ENCODE assay signal across 8 mouse cellular contexts in genomic region chr13:113046211-113046883, GRCm38 (mm10). TPM values are rescaled to one million over a fixed set of nuclear protein-coding genes. Genes with fewer than 3 reads are reported as not detected.
DNase-seq lines count a peak whose midpoint lies in the region; ATAC-seq and TF ChIP-seq lines count a peak whose summit lies in the region.

Gene Gpx8, minus strand, starts transcription at chr13:113046410.

- H3K4me1 ChIP-seq in embryonic facial prominence, embryonic 15.5 days: peaks cover 10% of the 10 kb centered on the region; the same call in 1 of the 2 replicates
- H3K4me1 ChIP-seq in heart, embryonic 13.5 days: peaks cover 13% of the 10 kb centered on the region
- peaks cover 6% of the 10 kb centered on the region; the same call in 1 of the 2 replicates for H3K4me1 ChIP-seq in kidney, embryonic 16.5 days (ENCODE audit: insufficient read depth, low read length)
- H3K4me1 ChIP-seq in liver, embryonic 14.5 days (replicated peaks; ENCODE audit: control insufficient read depth in 2 of 2, insufficient read depth in 2 of 2, low read length in 1 of 2): no peaks in the 10 kb centered on the region

- TF ChIP-seq EP300 in liver, embryonic 14.5 days (IDR thresholded peaks at IDR 0.05; ENCODE audit: low read depth): no peak

- TF ChIP-seq CTCF in liver, embryonic 14.5 days (IDR thresholded peaks at IDR 0.05; ENCODE audit: low read depth): peak; percentile 26

- peak within 1 kb of the TSS; percentile 93 for H3K27ac ChIP-seq in embryonic facial prominence, embryonic 15.5 days (replicated peaks)
- peak within 1 kb of the TSS; percentile 85 for H3K27ac ChIP-seq in heart, embryonic 13.5 days (replicated peaks)
- peak within 1 kb of the TSS; percentile 66 for H3K27ac ChIP-seq in kidney, embryonic 16.5 days (ENCODE audit: low read length)
- H3K27ac ChIP-seq in liver, embryonic 14.5 days: no peak within 1 kb of the TSS

- no peaks in the 10 kb centered on the region for H3K9me3 ChIP-seq in embryonic facial prominence, embryonic 15.5 days (replicated peaks)
- H3K9me3 ChIP-seq in heart, embryonic 13.5 days: no peaks in the 10 kb centered on the region
- no peaks in the 10 kb centered on the region for H3K9me3 ChIP-seq in kidney, embryonic 16.5 days (ENCODE audit: low read length)
- no peaks in the 10 kb centered on the region for H3K9me3 ChIP-seq in liver, embryonic 14.5 days (ENCODE audit: control insufficient read depth, low read length)

- peak within 1 kb of the TSS; percentile 55 for H3K9ac ChIP-seq in embryonic facial prominence, embryonic 15.5 days
- peak within 1 kb of the TSS; percentile 87 for H3K9ac ChIP-seq in heart, embryonic 13.5 days
- peak within 1 kb of the TSS; percentile 63 for H3K9ac ChIP-seq in kidney, embryonic 16.5 days (replicated peaks; ENCODE audit: low read length)
- no peak within 1 kb of the TSS for H3K9ac ChIP-seq in liver, embryonic 14.5 days (replicated peaks)

- H3K4me3 ChIP-seq in embryonic facial prominence, embryonic 15.5 days (replicated peaks): peak within 1 kb of the TSS; percentile 63
- peak within 1 kb of the TSS; percentile 76 for H3K4me3 ChIP-seq in heart, embryonic 13.5 days
- H3K4me3 ChIP-seq in kidney, embryonic 16.5 days (ENCODE audit: low read length): peak within 1 kb of the TSS; percentile 60
- peak within 1 kb of the TSS; percentile 10 to 42 for H3K4me3 ChIP-seq in liver, embryonic 14.5 days (ENCODE audit: insufficient read depth in 1 of 2, low read depth in 2 of 2, low read length in 2 of 2)

- H3K4me2 ChIP-seq in embryonic facial prominence, embryonic 15.5 days (replicated peaks): peak within 1 kb of the TSS; percentile 56
- H3K4me2 ChIP-seq in heart, embryonic 13.5 days: peak within 1 kb of the TSS; percentile 75
- peak within 1 kb of the TSS; percentile 55 for H3K4me2 ChIP-seq in kidney, embryonic 16.5 days (replicated peaks; ENCODE audit: low read depth, low read length)
- peak within 1 kb of the TSS; percentile 29 for H3K4me2 ChIP-seq in liver, embryonic 14.5 days (ENCODE audit: low read depth)

- no peaks in the 10 kb centered on the region for H3K27me3 ChIP-seq in embryonic facial prominence, embryonic 15.5 days
- H3K27me3 ChIP-seq in heart, embryonic 13.5 days (replicated peaks): no peaks in the 10 kb centered on the region
- H3K27me3 ChIP-seq in kidney, embryonic 16.5 days (ENCODE audit: insufficient read depth, low read length): no peaks in the 10 kb centered on the region
- H3K27me3 ChIP-seq in liver, embryonic 14.5 days (ENCODE audit: control insufficient read depth, insufficient read depth, low read length): no peaks in the 10 kb centered on the region; the same call in 1 of the 2 replicates

- WGBS in embryonic facial prominence, embryonic 15.5 days: 3% methylated on average over 21 of the region's 21 CpGs
- 6% methylated on average over 21 of the region's 21 CpGs for WGBS in heart, embryonic 13.5 days
- 5% methylated on average over 21 of the region's 21 CpGs for WGBS in kidney, embryonic 16.5 days
- WGBS in liver, embryonic 14.5 days (ENCODE audit: insufficient replicate concordance): 6% methylated on average over 21 of the region's 21 CpGs

- H3K36me3 ChIP-seq in embryonic facial prominence, embryonic 15.5 days: peaks cover 16% of the 10 kb centered on the region
- H3K36me3 ChIP-seq in heart, embryonic 13.5 days: peaks cover 26% of the 10 kb centered on the region
- peaks cover 9% of the 10 kb centered on the region for H3K36me3 ChIP-seq in kidney, embryonic 16.5 days (ENCODE audit: insufficient read depth, low read length)
- no peaks in the 10 kb centered on the region for H3K36me3 ChIP-seq in liver, embryonic 14.5 days (replicated peaks; ENCODE audit: control insufficient read depth, insufficient read depth, low read depth)

- ATAC-seq in embryonic facial prominence, embryonic 15.5 days (ENCODE audit: insufficient number of reproducible peaks, low FRiP score, low TSS enrichment, low read depth): peak; percentile 86
- ATAC-seq in heart, embryonic 13.5 days (ENCODE audit: extremely low read depth, insufficient number of reproducible peaks, low FRiP score, low TSS enrichment): 0 out of 2 replicates have a peak, but pooled peaks have one; percentile 49
- peak; percentile 95 for ATAC-seq in kidney, embryonic 16.5 days (ENCODE audit: low FRiP score, low TSS enrichment)
- ATAC-seq in liver, embryonic 14.5 days (ENCODE audit: insufficient read depth): no peak

- DNase-seq in urinary bladder, adult 18-20 months (ENCODE audit: low spot score in 2 of 2): peak; percentile 35 to 54
- no peak for DNase-seq in urinary bladder, postnatal 10 days (ENCODE audit: low spot score)
- DNase-seq in liver, embryonic 14.5 days (ENCODE audit: low read depth in 3 of 3, low spot score in 3 of 3): no peak
- DNase-seq in neural tube, embryonic 10.5 days (ENCODE audit: extremely low spot score, low spot score): peak; percentile 76
- DNase-seq in thymus, postnatal 0 days (ENCODE audit: low spot score): peak; percentile 67

RNA-seq across cellular contexts. Expression of gene Gpx8, which starts in this region (rescaled TPM):
- polyA plus RNA-seq in embryonic facial prominence, embryonic 15.5 days (2015; fragmentation: Nextera tagmentation; extraction: Ambion mirVana): 190 and 192 TPM in 2 replicates
- polyA plus RNA-seq in heart, embryonic 13.5 days (2015; fragmentation: Nextera tagmentation; extraction: Ambion mirVana): 134 and 143 TPM in 2 replicates
- 146 and 150 TPM in 2 replicates for polyA plus RNA-seq in kidney, embryonic 16.5 days (2015; fragmentation: Nextera tagmentation; extraction: Ambion mirVana)
- polyA plus RNA-seq in liver, embryonic 14.5 days (2012; rRNA removed): 2.2 and 3.1 TPM in 2 replicates
- polyA plus RNA-seq in liver, embryonic 14.5 days (2014; fragmentation: Nextera tagmentation; extraction: Ambion mirVana): 6.4 and 6.8 TPM in 2 replicates
- polyA plus RNA-seq in thymus, postnatal 0 days (2015; fragmentation: Nextera tagmentation; extraction: Ambion mirVana): 20.6 and 22.4 TPM in 2 replicates

Comparison
In these comparisons a context has a peak if more than half of its experiments do, and no peak if none do; other contexts are left out.
1. DNase-seq: peak in urinary bladder, adult 18-20 months (2 of 2), neural tube, embryonic 10.5 days (single experiment) and thymus, postnatal 0 days (single experiment); none in urinary bladder, postnatal 10 days (single experiment) and liver, embryonic 14.5 days (0 of 3).
2. H3K4me3 ChIP-seq: peak in every context shown above with its lines; median percentile 76 in heart, embryonic 13.5 days; 63 in embryonic facial prominence, embryonic 15.5 days; 60 in kidney, embryonic 16.5 days; 26 in liver, embryonic 14.5 days.
3. Peak in every context shown above with its lines, with median percentiles within 50 percentile points of each other: H3K4me2 ChIP-seq.